Mouse (Mus musculus) ES-Bruce4 (cell line): Measurements from ENCODE around the gene Ltbp1.

Experiments used
- CTCF ChIP-seq: IDR thresholded peaks from one replicate; pipeline ENCODE4 v1.8.1; 2011; ENCODE audit warnings: low read depth, low read length
- EP300 ChIP-seq: IDR thresholded peaks from 2 replicates; pipeline ENCODE4 v1.6.1; 2011; ENCODE audit warnings: low read depth, low read length; ENCODE audit not compliant: insufficient read depth
- POLR2A ChIP-seq: IDR thresholded peaks from one replicate; pipeline ENCODE4 v1.8.1; 2011; ENCODE audit warnings: low read length; ENCODE audit not compliant: insufficient read depth

DNA sequence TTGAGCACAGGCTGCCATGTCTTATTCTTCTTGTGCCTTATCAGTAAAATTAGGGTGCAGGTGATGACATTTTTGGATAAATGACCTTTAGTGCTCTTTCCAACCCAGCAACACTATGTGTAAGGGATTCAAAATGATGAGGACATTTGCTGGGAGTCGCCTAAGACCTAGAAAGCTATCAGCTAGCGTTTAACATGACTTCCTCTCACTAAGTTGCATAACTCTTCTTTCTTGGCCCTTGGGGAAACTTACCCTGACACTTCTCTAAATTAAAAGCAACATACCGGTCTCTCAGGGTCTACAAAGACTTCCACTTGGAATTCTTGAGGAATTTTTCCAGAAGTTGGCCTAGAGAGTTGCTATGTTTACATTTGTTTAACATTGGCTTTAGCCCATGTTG, 348.0 kb downstream of the Ltbp1 start:
- TF ChIP-seq CTCF (no peak), POLR2A (no peak), EP300 (no peak)
